Mouse (Mus musculus) monocyte, adult 2 months (primary cell): ENCODE measurements at regions not wholly inside any gene's neighbourhood (a gene's known extent, or its start where the extent isn't known, plus 50 kb on each side); places are given as distances from the start of the nearest gene placed in this dataset.

Source experiments
- DNase-seq, 2 experiments: peaks; one replicate each; pipeline ENCODE4 v3.0.0; 2022; ENCODE audit warnings: low spot score in 2 of 2, low read depth in 1 of 2

DNA sequence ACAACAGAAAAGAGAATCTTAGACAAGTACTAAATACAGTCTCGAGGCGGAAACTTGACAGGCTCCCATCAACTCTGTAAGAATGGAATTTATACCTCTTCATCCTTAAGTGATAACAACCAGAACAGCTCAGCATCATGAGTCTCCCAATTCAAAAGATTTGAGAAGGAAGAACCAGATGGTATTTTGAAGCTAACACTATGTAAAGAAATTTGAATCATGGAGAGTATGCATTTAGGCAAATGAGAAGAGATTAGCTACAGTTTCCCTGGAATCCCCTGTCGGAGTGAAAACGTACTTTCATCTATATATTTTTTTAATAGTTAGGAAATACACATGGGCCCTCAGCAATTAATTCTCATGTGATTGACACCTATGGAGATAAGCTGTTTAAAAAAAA is 140.9 kb downstream of the Nrip1 start:
- DNase-seq = no peak

DNA sequence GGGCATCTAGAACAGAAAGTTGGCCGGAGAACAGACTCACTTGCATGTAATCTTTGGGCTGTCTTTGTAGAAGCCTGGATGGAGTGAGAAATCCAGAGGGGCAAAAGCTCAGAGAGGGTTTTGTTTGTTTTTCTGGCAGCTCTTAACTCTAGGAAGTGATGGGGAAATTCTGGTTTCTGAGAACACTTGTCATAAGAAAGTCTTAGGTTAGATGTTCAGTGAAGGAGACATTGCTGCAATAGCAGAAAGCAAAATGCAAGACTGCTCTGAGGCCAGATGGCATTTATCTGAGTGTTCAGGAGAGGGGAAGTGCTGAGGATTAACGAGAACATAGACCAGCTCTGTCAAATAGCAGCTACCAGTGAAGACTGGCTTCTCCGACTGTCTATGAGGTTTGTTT is 141.5 kb downstream of the Nrip1 start:
- DNase-seq = no peak

DNA sequence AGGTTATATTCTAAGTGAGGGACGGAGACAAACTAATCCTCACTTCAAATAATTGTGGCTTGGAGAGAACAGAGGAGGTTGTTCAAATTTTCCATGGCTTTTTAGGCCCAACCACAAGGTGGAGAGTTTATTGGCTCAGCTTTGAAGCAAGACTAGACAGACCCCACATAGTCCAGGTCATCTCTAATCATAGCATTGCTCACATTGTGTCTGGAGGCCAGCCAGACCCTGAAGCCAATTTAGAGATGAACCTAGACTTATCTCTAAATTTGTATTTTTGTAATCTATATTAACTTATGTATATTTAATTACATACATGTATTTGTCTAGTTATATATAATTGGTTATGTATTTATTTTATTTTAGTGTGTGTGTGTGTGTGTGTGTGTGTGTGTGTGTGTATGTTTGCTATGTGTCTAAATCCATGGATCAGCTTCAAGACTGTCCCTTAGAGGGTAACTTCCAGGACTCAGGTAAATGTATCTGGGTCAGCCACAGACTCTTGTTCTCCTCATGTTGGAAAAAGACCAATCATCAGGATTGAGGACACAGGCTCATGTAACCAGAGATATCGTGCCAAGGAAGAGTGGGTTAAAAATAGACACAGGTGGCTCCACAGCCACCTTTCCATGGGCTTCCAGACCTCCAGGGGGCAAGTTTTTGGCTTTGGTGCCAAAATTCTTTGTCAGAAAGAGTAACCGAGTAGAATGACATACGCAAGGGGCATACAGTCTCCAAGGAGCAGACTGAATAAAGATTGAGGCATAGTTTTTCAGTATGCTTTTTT is 142.9 kb downstream of the Nrip1 start:
- DNase-seq = no peak

DNA sequence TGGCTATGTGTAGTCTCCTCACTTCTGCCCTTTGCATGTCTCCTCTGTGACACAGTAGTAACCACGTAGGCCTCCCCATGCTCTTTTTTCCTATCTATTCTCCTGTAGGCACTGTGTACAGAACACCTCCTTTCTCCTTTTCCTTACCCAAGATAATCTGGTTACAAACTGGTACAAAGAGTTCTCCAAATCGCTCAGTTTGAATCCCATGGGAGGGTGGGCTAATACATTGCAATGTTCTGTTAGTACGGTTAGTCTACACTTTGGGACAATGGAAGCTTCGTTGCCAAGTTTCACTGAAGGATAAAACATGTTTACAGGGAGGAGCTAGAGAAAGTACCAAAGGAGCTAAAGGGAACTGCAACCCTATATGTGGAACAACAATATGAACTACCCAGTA is 145.2 kb downstream of the Nrip1 start:
- DNase-seq = no peak

DNA sequence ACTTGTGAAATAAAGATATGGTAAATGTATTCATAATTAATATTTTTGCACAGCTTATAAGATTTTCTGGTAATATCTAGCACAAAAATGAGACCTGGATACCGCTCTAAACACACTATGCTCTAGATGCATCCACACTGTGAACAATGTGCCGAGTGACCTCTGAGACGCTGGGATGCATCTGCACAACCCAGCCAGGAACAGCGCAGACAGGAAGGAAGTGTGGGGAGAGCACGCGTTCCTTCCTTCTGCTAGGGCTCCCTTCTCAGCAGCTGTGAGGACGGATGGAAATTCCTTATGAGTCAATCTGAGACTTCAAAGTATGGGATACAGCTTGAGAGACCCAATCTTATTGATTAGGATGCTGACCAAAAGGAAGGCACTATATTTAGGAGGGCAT is 147.2 kb downstream of the Nrip1 start:
- DNase-seq = no peak

DNA sequence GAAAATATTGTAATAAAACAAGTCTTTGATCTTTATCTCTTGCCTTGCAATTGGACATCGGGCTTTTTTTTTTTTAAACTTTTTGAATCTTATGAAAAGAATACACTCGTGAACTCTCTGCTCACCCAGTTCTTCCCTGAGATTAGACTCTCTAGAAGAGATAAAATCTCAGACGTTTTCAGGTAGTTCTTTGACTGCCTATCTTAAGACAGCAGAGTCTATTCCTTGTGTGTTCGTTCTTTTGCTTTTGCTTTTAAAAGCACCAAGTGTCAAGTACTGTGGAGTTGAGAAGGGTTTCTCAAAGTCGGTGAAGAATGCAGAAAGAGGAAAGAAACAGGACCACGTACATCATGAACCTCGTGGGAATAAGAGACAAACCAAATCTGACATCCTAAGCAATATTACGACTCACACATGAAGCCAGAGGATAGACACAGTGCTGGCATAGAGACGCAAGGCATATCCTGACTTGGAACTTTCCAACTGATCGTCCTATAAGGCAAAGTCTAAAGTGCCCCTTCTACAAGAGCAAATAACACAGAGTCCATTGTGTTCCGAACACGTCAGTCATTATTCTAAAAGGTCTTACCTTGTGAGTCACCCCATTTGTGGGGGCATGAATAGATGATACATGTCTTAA is 147.9 kb downstream of the Nrip1 start:
- no peak for DNase-seq

DNA sequence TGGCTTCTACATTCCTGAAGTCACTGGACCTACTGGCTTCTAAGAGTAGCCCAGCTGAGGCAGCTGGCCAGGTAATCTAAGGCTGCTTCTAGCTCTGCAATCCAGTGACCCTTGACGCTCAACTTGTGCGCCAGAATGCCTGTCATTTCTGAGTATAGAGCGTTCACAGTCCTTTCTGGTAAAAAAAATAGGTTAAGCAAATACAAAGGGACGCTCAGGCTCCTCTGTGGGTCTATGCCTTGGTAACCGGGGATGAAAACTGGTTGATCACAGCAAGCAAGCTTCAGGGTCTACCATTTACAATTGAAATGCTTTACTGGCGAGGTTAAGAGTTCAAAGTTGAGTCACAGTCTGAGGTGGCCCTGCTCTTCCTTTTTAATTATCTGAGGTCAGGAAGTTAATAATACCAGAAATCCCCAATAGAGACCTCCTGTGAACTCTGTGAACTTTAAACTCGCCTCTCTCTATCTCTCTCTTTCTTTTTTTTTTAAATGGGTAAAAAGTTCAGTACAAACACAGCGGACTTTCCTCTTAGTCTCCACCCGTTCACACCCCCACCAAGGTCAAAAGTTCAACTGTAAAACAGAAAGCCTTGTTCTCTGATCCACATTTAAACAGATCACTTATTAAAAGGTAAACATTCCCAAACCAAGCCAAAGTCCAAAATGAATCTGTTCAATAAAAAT is 148.6 kb downstream of the Nrip1 start:
- no peak for DNase-seq

DNA sequence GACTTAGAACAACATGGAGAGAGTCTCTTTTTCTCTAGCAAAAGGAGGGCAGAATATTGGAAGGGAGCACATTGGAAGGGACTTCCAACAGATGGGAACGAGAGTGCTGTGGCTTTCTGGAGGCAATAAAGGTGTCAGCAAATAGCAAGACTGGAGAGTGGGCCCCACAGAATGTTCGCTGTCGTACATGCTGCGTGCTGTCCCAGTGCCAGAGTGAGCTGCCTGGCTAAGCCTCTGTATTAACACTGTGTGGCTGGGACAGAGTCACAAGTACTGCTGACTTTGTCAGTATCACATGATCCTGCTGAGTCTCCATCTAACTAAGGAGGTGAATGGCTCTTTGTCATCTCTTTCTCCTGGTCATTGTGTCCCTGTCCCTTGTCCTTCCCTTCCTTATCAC is 149.9 kb downstream of the Nrip1 start:
- no peak for DNase-seq

DNA sequence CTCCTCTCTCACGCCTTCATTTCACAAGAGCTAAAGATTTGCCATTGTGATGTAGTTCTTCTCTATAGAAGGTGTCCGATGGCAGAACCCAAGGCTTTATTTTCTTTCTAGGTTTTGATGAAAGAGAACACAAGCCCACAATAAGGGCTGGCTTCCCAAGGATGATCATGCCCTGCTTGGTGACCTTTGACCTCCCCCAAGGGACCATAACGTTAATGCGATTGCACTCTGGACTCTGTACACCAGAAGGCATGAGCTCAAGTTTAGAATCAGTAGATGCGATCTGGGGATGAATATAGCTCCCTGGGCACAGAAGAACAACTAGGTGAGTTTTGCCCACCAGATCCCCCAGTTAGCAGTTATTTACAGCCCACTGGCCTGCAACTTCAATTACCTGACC is 150.7 kb downstream of the Nrip1 start:
- DNase-seq = no peak

DNA sequence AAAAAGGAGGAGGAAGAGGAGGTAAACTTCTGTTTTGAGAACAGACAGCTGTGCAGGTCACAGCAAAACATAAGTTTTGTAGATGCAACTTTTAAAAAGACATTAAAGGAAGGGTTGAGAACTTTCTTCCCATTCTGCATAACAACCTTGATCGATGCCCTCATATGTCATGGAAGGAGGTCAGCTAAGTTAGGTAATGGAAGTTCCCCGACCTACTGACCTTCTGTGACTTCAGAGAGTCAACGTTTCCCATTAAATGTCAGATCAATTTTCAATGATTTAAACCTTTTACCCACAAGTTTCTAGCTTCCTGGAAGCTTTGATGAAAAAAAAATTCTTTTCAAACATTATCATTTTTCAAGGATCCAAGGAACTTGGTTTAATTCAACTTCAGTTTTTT is 153.2 kb downstream of the Nrip1 start:
- DNase-seq = no peak

DNA sequence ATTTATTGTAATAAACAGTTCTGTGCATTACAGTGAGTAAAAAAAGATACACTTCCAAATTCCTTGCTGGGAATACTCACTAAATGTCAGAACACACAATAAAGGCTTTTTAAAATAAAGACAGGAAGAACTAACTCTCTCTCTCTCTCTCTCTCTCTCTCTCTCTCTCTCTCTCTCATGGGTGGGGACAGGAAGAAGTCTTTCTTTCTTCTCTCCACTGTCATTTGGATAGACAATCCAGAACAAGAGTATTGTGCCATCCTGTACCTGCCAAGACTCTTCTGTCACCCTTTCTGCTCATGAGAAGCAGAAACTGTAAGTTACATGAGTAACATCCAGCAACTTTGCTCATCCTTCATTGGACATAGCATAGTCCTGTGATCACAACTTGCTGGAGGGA is 154.4 kb downstream of the Nrip1 start:
- DNase-seq = no peak

DNA sequence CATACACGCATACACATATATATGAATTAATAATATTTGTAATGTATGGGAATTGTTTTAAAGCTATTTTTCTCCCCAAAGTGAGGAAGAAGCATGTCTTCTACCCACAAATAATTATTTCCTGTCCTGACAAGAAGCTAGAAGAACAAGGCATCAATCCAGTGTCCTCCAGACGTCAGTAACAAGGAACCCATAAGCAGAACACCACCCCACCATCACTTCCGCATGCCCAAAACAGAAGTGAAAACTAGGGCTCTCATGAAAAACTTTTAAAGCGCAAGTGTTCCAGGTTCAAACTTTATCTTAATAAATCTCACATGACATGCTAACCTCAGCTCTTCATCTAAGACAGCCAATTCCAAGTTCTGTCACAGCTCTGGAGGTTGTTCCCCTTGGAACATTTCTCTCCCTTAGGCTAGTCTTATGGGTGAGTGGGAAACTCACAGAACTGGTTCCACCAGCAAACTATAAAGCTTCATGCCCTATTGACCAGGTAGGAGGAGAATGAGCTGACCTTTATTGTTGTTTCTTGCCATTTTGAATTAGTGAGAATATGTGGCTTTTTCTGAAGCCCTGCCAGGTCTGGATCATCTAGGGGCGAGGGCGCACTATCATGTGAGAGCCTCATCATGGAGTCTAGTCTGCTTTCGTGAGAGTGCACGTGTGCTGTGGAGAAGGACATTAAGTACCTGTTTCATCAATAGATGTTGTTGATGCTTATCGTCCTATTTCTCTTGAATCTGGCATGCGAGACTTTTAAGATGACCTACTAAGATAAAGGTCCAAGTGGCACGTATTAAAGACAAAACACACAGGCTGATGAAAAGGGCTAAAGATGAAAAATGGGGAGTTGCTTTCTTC is 155.1 kb downstream of the Nrip1 start:
- no peak for DNase-seq

DNA sequence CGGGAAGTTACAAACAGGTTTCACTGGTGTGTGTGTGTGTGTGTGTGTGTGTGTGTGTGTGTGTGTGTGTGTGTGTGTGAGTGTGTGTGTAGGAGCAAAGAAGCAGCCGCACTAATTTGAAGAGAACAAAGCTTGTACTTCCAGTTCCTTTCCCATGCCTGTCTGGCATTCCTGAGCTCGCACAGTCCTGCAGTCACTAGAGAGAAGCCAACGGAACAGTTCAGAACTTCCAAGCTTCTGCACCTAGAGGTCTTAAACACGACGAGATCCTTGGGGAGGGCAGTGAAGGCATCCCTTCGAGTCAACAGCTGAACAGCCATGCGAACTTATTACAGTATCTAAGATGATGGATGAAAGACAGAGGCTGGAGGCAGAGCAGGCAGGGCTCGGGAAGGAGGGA is 157.4 kb downstream of the Nrip1 start:
- DNase-seq = no peak

DNA sequence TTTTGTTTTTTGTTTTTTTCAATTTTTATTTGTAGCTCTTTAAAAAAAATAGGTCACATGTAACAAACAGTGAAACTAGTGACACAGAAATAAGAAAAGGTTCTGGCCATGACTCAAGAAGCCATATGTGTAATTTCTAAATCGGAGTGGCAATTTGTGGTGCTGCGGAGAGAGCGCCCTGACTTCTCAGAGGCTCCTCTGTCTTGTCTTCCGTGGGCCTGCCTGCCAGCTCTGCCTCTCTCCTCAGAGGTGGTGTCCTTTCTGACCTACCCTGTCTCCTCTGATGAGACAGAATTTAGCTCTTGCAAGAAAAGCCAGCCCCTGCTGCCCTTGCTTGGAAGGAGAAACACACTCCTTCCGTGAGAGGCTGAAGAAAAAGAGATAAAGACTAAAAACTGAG is 158.1 kb downstream of the Nrip1 start:
- DNase-seq = no peak

DNA sequence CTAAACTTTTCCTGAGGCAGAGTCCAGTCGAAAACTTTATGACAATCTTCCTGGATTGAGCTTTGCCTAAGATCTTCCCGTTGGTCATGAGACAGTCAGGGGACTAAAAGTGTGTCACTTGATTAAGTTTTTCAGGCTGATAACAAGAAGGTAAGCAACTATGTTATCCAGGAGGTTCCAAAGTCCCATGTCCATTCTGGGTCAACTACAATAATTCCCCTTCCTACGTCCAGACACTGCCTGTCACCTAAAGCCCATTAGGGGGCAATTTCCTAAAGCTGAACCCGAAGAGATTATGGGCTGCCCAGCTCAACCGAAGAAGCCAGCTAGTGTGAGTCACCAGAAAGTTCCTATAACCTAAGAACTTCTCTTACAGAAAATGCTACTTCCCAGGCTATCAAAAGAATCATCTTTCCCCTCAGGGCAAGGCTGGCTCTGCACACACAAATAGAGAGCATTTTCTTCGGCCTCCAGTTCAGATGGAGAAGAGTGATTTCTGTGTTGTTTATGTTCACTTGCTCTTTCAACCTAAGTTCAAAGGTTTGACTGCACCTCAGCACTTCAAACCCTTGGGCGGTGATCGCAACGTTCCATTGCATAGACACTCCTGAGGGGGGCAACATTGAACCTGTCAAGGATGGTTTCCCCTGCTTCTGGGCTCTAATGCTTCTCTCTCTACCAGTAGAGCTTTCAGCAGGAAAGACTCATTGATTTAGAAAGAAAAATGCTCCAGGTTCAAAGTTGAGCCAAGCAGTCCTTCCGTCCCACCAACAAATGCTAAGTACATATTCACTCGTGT is 171.7 kb downstream of the Nrip1 start:
- DNase-seq = no peak

DNA sequence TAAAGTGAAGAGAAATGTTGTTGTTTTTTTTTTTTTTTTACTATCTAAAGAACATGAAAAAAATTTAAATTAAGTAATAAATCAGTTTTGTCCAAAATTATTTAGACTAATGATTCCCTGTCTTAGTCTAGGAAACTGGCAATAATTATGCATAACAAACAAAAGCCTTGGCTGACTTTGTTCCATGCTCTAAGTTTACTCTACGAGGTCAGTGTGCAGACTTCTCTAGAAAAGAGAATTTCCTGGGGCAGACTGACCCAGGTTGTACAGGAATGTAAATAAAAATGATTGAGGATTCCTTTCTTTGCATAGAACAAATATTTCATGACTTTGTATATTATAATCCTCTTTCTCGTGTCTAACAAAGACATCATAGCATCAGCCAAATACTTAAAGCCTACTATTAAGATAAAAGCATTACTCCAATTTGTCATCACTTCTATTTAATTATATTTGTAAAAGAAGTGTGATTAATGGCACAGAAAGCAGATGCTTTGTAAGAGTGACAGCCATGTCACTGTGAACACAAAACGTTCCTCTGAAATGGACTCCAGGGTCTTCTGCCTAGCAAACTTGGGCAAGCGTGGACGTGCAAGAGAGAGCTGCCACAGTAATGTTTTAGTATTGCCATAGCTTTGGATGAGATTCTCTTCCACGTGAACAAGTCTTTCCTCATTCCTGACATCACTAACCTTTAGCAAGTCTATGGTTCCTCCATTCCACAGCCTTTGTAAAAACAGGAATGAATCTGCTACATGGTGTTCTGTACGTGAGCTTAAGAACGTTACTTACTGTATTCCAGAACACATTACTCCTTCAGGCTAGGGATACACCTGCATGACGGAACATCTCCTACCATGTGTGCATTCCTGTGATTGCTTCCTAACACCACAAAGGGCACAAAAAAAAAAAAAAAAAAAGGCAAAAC is 172.6 kb downstream of the Nrip1 start:
- no peak for DNase-seq

DNA sequence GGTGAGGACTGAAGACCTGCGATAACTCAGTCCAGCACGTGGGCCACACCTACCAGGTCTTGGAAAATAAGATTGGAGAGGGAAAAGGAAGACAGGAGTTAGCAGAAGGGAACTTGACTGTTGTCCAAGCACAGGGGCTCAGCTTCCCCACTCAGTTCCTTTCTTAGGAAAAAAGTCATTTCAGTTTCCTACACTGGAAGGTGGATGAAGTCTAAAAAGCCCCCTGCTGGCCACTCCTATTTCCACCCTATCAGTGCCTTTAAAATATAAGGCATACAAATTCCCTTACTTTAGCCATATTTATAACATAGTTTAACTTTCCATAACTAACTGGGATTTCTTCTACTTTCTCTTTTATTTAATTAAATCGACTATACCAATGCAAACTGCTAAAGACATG is 173.4 kb downstream of the Nrip1 start:
- DNase-seq = no peak

DNA sequence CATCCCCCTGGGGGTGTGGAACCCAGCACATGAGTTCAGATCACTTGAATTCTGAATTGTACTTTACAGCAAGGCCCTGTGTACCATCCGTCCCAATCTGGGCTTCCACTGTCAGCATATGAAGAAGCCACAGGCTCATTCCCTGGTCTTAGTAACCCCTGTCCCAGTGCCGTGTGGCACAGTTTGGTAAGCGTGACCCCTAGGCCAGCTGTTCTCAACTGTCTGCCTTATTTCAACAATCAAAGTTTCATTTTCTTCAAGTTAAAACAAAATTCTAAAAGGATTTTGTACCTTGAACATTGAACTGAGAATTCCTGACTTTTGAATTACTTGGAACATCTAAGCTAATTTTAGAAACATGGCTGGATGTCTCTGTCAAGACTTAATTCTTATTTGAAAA is 174.6 kb downstream of the Nrip1 start:
- DNase-seq = no peak

DNA sequence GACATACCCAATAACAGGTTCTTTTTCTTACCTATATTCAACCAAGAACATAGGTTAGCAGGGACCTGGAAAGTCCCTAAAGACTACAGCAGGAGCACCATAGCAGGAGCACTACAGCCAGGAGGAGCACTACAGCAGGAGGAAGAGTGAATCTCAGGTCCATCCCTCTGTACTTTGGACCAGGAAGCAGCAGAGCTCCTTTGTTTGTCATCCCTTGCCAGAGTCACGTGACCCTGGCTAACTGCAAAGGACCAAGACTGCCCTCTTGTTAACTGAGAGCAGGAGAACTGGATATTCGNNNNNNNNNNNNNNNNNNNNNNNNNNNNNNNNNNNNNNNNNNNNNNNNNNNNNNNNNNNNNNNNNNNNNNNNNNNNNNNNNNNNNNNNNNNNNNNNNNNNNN is 172.2 kb upstream of the Samsn1 start:
- no peak for DNase-seq

DNA sequence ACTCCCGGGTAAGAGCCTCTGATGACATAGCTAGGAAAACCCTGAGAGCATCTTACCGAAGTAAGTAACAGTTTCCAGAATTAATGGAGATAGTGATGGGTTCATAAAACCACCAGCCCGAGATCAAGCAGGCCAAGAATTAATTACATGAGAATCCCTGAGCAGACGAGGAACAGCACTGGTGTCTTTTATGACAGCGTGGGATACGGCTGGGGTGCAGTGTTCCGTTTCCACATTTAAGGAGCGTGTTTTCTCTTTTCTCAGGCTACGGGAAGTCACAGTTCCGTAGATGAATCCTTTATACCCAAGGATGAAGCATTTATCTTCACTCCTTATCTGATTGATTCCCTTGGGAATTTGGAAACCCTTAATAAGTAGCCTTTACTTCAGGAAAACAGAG is 169.1 kb upstream of the Samsn1 start:
- DNase-seq = no peak
